Mouse (Mus musculus) megakaryocyte, embryonic 14.5 days (primary cell): ENCODE results near the gene Csdc2.

Experiments used
- FLI1 ChIP-seq: IDR thresholded peaks from 2 replicates; pipeline ENCODE4 v1.6.1; 2012; ENCODE audit warnings: low read length, inconsistent platforms, mixed read lengths
- GATA1 ChIP-seq: IDR thresholded peaks from 3 replicates; pipeline ENCODE4 v1.6.1; 2012; ENCODE audit warnings: mixed read lengths, low read length, inconsistent platforms, borderline replicate concordance

- no peak for TF ChIP-seq GATA1
- TF ChIP-seq FLI1: no peak
Measured at GRCm38 (mm10) chr15:81891822-81892580, 44.6 kb upstream of the Csdc2 start.
